Mouse (Mus musculus): Measurements from ENCODE around the gene Cmtm1.
"Not testable (repeated sequence)": the region's sequence is repeated elsewhere in the genome, so short reads cannot be mapped to it uniquely, and the experiment has no call there.

The Cmtm1 gene

DNA sequence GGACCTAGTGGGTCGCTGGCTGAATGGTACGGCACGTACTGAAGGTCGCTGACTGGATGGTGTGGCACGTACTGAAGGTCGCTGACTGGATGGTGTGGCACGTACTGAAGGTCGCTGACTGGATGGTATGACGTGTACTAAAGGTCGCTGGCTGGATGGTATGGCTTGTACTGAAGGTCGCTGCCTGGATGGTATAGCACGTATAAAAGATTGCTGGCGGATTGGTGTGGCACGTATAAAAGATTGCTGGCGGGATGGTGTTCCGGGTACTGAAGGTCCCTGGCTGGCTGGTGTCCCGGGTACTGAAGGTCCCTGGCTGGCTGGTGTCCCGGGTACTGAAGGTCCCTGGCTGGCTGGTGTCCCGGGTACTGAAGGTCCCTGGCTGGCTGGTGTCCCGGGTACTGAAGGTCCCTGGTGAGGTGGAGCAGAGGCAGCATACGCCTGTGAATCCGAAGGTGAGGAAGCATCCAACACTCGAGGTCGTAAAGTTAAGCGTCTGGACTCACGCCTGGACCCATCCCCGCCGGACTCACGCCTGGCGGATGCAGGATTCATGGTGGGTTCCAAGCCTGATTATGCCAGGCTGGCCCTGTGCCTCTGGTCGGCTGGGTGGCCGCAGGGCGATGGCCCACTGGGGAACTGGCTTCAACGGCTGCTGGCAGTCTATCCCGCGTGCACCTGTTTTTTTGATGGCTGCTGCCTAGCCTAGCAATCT is at the start of gene Cmtm1, which contains the start of gene Gm45711:
TSS of gene Cmtm1 (minus strand) at position 705 of the 715 bp plus-strand sequence.
TSS of gene Gm45711 (minus strand) at position 641 of the 715 bp plus-strand sequence.
- DNase-seq (ENCODE audit: low spot score in 2 of 2): not testable (repeated sequence)

DNA sequence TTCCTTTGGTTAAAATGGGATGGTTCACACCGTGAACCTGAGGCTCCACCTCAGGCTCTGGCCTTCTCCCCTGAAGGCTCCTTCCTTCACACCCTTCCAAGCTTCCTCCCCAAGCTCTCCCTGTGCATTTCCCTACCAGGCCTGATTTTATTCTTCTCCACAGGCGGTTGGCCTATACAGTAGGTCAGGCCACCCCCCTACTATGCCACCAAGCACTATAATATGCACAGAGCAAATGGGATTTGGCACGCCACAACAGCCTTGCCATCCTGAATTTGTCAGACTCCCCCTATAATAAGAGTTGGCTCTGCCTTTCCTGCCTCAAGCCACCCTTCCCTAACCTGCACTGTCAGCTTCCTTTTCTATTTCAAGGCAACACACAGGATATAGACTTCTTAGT is 48.7 kb upstream of the Cmtm1 start:
- DNase-seq (ENCODE audit: low spot score in 2 of 2): no peak

- DNase-seq (ENCODE audit: low spot score in 2 of 2): no peak
Measured at GRCm38 (mm10) chr8:104354504-104354903, 44.6 kb upstream of the Cmtm1 start.

DNA sequence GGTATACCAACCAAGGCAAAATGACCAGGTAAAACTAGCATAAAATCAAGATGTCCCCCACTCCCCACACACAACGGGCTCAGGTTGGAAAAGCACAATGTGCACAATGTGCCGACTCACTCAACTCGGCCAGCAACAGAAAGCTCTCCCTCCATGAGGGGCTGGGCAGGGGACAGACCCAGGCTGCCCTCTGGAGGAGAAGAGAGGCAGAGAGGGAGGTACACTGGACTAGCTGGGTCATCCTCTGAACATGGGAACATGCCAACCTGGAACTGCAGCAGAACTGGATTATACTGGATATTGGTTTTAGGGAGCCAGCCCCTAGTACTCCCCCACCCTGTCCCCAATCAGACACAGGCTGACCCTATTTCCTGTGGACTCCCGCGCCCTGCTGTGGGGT is 43.2 kb upstream of the Cmtm1 start:
- no peak for DNase-seq (ENCODE audit: low spot score in 2 of 2)

GRCm38 (mm10) chr8:104350047-104350446 is 40.1 kb upstream of the Cmtm1 start:
- peak in 1 of 2 experiments; percentile 19 for DNase-seq (ENCODE audit: low spot score in 2 of 2)

DNA sequence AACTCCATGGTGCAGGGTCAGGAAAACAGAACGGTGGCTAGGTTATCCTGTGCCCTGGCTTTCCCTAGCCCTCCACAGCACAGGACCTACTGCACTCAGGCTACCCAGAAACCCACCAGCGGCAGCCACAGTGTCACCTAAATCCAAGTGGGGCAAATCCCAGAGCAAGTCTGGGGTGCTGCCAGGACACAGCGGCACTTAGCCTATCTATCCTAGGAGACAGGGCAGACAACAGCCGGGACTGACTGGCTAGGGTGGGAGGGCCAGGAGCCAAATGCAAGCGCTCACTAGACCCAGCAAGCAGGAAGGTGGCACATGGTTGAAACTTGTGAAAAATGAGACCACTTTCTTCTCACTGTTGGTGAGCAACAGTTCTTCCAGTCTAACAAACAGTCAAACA is 39.0 kb upstream of the Cmtm1 start:
- DNase-seq (ENCODE audit: low spot score in 2 of 2): no peak

DNA sequence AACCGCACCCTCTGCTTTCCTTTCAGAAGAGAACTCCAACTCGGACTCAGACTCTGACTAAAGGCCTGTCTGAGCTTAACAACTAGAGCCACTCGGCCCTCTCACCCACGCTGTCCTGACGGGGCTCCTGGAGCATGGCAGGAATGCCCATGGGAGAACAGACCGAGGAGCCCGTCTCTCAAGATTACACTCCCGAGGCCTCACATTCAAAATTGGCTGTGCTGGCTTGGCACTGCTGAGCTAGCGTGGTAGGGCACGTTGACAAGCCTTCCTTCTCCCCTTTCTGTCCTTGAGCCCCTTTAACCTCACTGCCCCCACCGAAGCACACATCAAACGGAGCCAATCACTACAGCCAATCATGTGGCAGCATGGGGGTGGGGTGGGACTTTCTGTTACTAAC is 36.8 kb upstream of the Cmtm1 start:
- no peak for DNase-seq (ENCODE audit: low spot score in 2 of 2)

DNA sequence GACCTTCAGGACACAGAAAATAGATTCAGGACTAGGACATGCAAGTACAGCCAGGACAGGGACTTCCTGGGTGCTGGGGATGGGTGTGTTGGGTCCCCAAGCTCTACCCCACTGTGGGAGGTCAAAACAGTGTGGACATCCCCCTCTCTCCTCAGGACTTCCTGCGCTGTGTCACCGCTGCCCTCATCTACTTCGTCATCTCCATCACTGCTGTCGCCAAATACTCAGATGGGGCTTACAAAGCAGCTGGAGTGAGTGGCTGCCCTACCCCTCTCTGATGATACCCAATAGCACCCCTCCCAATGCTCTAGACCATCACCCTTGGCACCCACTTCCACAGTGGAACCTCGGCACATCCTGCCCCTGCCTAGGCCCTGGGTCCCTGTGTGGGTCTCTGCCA is 34.7 kb upstream of the Cmtm1 start:
- DNase-seq (ENCODE audit: low spot score in 2 of 2): no peak

- DNase-seq (ENCODE audit: low spot score in 2 of 2): peak; percentile 66 to 80
Measured at GRCm38 (mm10) chr8:104343957-104344356, 34.0 kb upstream of the Cmtm1 start.

DNA sequence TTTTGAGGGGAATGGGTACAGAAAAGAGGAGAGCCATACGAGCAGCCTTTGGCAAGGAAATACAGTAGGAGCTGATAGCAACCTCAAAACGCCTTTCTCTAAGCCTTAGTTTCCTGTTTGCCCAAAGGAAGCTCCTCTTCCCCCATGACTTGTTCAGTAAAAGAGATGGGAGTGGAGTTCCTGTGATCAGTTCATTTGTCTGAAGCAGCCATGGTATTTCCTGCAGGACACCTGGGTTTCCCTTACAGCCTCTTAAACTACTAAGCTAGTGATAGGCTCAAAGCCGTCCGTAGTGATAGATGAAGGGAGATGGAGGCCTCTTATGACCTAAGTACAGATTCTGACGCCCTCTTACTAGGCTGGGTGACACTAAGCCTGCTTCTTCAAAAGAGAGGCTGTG is 32.5 kb upstream of the Cmtm1 start:
- no peak for DNase-seq (ENCODE audit: low spot score in 2 of 2)

DNA sequence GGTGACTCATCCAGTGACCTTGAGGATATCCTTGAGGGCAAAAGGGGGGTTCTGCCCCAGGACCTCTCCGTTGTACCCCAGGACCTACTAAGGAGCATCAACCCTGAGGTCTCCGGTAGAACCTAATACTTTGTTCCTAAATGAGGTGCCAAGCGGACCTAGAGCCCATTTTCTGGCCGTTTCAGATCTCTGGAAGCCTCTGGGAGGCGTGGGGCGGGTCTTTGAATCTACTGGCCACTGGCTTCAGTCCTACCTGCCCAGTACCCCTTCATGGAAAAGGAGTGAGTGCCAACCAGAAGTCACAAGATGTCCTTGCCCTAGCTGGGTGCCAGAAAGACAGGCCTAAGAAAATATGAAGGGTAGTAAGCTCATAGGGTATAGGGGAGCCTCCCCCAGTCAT is 31.7 kb upstream of the Cmtm1 start:
- no peak for DNase-seq (ENCODE audit: low spot score in 2 of 2)

DNA sequence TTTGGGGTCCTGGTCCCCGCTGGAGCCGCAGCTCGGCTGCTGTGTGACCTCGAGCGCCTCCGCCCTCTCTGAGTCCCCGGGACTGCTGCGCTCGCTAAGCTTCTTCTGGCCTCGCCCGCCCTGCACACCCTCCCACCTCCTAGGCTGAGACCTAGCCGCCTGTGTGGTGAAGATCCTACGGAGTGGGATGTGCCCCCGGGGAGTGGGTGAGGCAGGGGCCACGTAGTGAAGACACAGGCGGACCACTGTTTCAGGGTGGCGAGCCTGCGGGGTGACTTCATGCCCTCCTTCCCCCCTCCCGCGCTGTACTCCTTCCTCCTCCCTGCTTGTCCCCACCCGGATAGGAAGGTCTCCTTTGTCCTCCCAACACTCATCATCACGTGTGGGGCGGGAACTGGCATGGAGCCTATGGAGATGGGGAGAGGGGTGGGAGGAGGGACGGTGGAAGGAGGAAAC is 31.2 kb upstream of the Cmtm1 start:
- DNase-seq (ENCODE audit: low spot score in 2 of 2): peak; percentile 43 to 55

DNA sequence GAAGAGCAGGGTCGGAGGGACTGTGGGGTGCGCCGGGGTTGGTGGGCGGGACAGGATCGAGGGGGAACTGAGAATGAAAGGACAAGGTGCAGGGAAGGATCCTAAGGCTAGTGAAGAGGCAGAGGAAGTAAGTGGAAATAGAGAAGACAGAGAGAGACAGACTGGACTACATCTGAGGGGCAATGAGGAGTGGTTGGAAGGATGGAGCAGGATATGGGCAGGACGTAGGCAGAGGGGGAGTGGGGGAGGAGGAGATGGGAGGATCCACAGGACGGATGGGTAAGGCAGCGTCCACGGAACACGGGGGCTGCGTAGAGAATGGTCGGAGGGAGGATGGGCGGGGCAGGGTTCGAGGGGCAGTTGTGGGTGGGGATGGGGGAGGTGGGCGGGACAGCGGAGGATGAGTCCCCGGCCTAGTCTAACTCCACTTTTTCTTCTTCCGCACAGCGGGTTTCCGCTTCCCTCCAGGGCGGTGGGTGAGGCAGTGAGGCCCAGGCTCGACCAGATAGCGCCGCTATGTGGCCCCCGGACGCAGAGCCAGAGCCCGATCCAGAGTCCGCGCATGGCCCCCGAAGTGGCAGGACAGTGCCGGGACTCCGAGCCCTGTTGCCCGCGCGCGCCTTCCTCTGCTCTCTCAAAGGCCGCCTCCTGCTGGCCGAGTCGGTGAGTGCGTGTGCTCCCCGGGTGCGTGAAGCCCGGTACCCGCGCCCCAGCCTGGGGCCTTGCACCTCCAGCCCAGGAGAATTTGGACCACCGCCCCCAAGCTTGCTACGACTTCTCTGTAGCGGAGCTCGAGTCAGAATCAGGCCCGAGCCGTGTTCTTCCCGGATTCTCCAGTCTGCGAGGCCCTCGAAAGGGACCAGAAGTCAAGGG is 30.5 kb upstream of the Cmtm1 start:
- peak; percentile 60 to 68 for DNase-seq (ENCODE audit: low spot score in 2 of 2)

DNA sequence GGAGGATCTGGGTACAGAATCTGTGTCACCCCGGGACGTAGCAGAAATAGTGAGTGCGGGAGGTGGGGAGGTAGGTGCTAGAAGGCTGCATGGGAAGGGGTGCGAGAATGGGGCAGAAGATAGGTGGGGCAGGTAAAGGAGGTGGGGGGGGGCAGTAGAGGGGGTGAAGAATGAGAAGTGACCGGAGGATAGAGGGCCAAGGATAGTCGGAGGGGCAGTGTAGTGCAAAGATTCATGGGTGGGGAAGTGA is 30.0 kb upstream of the Cmtm1 start:
- DNase-seq (ENCODE audit: low spot score in 2 of 2): no peak

- DNase-seq (ENCODE audit: low spot score in 2 of 2): no peak
Measured at GRCm38 (mm10) chr8:104339229-104339982, 29.5 kb upstream of the Cmtm1 start, which contains the start of gene Cmtm3. Gene Cmtm3 (plus strand): TSS chr8:104339410.

DNA sequence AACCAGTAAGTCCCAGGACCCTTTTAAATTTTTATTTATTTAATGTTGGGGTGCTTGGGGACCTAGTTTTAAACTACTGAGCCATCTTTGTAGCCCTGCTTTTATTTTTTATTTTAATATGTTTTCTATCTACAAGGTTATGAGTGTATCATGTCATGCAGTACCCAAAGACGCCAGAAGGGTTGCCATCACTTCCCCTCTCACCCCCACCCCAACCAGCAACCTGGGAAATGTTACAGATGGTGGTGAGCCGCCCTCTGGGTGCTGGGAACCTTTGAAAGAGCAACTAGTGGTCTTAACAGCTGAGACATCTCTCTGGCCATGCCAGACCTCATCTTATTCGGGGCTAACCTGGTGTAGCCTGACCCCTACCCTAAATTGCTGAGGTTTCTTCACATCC is 27.9 kb upstream of the Cmtm1 start:
- DNase-seq (ENCODE audit: low spot score in 2 of 2): no peak

- DNase-seq (ENCODE audit: low spot score in 2 of 2): no peak
Measured at GRCm38 (mm10) chr8:104336806-104337205, 26.9 kb upstream of the Cmtm1 start.

DNA sequence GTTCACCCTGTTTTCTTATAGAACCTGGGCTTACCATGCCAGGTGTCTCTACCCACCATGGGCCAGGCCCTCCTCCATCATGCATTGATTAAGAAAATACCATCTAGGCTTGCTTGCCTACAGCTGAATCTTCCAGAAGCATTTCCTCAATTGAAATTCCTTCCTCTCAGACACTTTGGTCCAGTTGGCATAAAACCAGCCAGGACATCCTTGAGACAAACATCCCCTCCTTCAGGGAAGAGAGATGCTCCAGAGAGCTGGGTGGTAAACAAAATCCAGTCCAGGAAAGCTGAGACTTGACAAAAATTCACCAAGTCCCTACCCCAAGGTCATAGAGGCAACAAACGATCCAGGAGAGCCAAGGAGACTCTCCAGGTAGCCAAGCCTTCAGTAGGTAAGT is 24.3 kb upstream of the Cmtm1 start:
- no peak for DNase-seq (ENCODE audit: low spot score in 2 of 2)

DNA sequence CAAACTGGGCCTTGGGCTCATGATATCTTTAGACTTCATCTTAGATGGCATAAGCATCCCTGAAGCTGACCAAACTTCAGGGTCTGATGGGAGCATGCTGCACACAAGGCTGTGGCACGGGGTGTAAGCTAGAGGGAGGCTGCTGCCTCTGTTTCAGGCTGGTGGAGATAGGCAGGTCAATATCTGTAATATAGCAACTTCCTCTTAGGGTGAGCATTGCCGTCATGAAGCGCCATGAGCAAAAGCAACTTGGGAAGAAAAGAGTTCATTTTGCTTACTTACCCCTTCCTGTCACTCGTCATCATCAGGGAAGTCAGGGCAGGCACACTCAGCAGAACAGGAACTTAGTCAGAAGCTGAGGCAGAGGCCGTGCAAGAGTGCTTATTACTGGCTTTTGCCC is 23.8 kb upstream of the Cmtm1 start:
- DNase-seq (ENCODE audit: low spot score in 2 of 2): no peak

GRCm38 (mm10) chr8:104332665-104333631 is 23.0 kb upstream of the Cmtm1 start:
- no peak for DNase-seq (ENCODE audit: low spot score in 2 of 2)

- DNase-seq (ENCODE audit: low spot score in 2 of 2): not testable (repeated sequence)
Measured at GRCm38 (mm10) chr8:104321930-104322329, 12.0 kb upstream of the Cmtm1 start, which contains the start of gene Cmtm2b. Gene Cmtm2b (plus strand): TSS chr8:104322230.
